Mouse (Mus musculus): ENCODE data around the gene Olfr313. TPM values are rescaled to one million over a fixed set of nuclear protein-coding genes. Genes with fewer than 3 reads are reported as not detected.
"Not testable (repeated sequence)": the region's sequence is repeated elsewhere in the genome, so short reads cannot be mapped to it uniquely, and the experiment has no call there.

Olfr313 gene
- polyA plus RNA-seq, 1 experiment from 2014 or later: not detected

DNA sequence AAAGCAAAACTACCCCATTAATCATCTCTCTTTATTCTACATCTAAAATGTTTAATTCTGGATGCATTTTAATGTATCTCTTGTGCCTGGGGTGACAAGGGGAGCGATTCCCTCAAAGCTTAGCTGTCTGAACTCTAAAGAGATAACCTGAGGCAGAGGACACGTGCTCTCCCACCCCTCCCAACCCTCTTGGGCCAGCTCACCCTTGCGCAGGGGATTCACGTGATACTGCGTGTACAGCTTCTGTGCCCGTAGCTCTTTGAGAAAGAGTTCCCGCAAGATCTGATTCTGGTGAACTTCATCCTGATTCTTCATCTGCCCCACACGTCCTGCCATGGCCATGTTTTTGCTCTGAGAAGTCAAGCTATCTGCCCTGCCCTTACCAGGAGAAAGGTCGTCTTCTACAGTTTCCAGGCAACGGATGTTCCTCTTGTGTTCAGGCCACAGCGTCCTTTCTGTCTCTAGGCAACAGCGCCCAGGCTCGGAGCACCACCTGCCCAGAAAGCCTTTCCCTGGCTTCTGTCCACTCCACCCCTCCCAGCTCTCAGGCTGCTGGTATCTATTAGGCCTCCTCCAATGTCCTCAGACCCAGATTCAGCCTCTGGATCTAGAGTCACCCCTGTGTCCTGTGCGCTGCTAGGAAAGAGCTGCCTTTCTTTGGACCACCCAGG is 13.1 kb upstream of the Olfr313 start, which contains the start of gene Fam183b:
Gene Fam183b (minus strand): TSS at position 403 of the 671 bp plus-strand sequence.
- peaks cover 28% of the 10 kb centered on the region for H3K27me3 ChIP-seq
- in situ Hi-C loops (cut with MboI; ENCODE audit: low pct_unique_long_range_greater_than_20kb): no loop called here
- ChIA-PET CTCF (no interaction called here), POLR2A (no interaction called here)
- TF ChIP-seq CTCF (IDR thresholded peaks at IDR 0.05): no peak
- ATAC-seq: no peak
- no peak for DNase-seq (ENCODE audit: low read depth, low spot score)

DNA sequence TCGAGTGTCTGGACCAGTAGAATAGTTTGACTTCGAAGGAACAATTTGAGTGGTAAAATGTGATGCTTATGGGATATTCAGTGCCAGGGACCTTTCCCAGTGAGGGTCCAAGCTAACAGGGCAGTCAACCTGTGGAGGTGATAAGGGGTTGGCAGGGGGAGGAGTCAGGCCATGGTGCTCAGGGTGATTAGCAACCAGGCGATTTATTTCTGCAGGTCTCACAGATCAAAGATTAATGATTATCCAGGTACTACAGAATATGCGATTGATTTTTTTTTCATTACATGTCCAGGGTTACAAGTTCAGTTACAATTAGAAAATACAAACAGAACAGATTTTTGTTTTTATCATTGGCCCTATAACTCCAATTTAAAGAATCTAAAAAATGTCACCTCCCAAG is 10.9 kb upstream of the Olfr313 start:
- DNase-seq (ENCODE audit: low read depth, low spot score) (no peak), ATAC-seq (no peak)
- in situ Hi-C loops (cut with MboI; ENCODE audit: low pct_unique_long_range_greater_than_20kb): no loop called here
- no peak for TF ChIP-seq CTCF (IDR thresholded peaks at IDR 0.05)
- ChIA-PET POLR2A (no interaction called here), CTCF (no interaction called here)
- H3K27me3 ChIP-seq: peaks cover 25% of the 10 kb centered on the region

- no peak for TF ChIP-seq CTCF (IDR thresholded peaks at IDR 0.05)
- ChIA-PET POLR2A (no interaction called here), CTCF (no interaction called here)
- no peak for ATAC-seq
- peaks cover 27% of the 10 kb centered on the region for H3K27me3 ChIP-seq
- in situ Hi-C loops (cut with MboI; ENCODE audit: low pct_unique_long_range_greater_than_20kb): no loop called here
- DNase-seq (ENCODE audit: low read depth, low spot score): no peak
Measured at GRCm38 (mm10) chr11:58804393-58804792, 10.4 kb upstream of the Olfr313 start.

DNA sequence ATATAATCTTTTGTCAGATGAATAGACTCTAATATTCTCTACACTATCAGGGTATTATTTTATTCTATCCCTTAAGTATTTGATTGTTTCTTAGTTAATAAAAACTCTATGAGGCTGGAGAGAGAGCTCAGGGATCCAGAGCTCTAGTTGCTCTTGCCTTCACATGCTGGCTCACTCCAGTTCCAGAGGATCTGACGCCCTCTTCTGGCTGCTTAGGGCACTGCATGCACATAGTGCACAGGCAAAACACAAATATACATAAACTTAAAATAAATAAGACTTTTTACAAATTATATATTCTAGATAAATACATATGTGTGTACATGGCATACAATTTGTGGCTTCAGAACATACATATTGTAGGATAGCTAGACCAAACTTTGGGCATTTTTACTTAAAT is 2.8 kb upstream of the Olfr313 start:
- POLR2A ChIA-PET: no interaction called here
- in situ Hi-C loops (cut with MboI; ENCODE audit: low pct_unique_long_range_greater_than_20kb): no loop called here
- peak; percentile 56 for TF ChIP-seq CTCF (IDR thresholded peaks at IDR 0.05)

GRCm38 (mm10) chr11:58815676-58816075 is 876 bp downstream of the Olfr313 start:
- CTCF ChIA-PET: no interaction called here
- H3K27me3 ChIP-seq: peaks cover 27% of the 10 kb centered on the region
- TF ChIP-seq CTCF (IDR thresholded peaks at IDR 0.05): no peak
- no peak for ATAC-seq
- POLR2A ChIA-PET: no interaction called here
- no peak for DNase-seq (ENCODE audit: low read depth, low spot score)
- in situ Hi-C loops (cut with MboI; ENCODE audit: low pct_unique_long_range_greater_than_20kb): no loop called here

More for the DNA sequence above, 2.8 kb upstream of the Olfr313 start:
- ATAC-seq: no peak
- CTCF ChIA-PET: no interaction called here
- no peak for DNase-seq (ENCODE audit: low read depth, low spot score)
- H3K27me3 ChIP-seq: peaks cover 27% of the 10 kb centered on the region

GRCm38 (mm10) chr11:58828937-58829336 is 14.1 kb downstream of the Olfr313 start, which contains the start of gene Olfr312:
TSS of gene Olfr312 (plus strand) at chr11:58829237.
- CTCF ChIA-PET; in situ Hi-C loops (cut with MboI; ENCODE audit: low pct_unique_long_range_greater_than_20kb); H3K27me3 ChIP-seq; DNase-seq (ENCODE audit: low read depth, low spot score); ATAC-seq; POLR2A ChIA-PET: not testable (repeated sequence)

GRCm38 (mm10) chr11:58829764-58830163 is 15.0 kb downstream of the Olfr313 start:
- DNase-seq (ENCODE audit: low read depth, low spot score) (no peak), ATAC-seq (no peak)
- no peak for TF ChIP-seq CTCF (IDR thresholded peaks at IDR 0.05)
- peaks cover 14% of the 10 kb centered on the region for H3K27me3 ChIP-seq
- CTCF ChIA-PET: no interaction called here
- POLR2A ChIA-PET: no interaction called here
- in situ Hi-C loops (cut with MboI; ENCODE audit: low pct_unique_long_range_greater_than_20kb): no loop called here

DNA sequence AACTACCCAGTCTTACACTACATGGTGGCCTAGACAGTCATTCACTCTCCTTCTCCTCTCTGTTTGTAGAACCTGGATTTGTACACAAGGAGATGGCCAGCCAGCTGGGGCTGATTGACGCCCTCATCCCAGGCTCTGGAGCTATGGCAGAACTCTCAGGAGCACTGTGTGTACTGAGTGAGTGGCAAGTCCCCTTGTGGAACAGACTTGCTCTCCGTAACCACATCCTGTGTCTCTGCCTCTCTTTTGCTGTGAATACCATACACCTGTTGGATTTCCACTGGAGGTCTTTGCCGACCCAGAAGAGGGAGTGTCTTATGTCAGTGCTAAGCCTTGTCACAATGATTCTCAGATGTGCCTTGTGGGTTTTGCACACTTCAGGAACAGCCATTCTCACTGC is 17.7 kb downstream of the Olfr313 start:
- POLR2A ChIA-PET, CTCF ChIA-PET: not testable (repeated sequence)

DNA sequence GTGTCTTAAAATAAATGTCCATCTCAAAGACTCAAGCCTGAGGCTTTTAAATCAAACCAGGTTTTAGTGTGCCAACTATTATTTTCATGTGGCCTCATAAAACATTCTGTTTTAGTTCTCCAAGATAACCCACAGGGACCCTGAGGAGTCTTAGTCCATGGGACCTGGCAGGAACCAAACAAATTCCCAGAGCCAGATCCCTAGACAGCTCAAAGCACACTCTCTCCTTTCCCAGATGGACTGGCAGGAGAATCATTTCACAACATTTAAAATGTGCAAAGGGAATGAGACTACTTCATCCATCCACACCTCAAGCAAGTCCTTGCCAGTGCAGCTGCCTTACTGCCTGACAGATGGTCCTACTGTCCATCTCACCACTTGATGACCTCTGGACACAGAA is 24.2 kb downstream of the Olfr313 start, which contains the start of gene Olfr311:
Gene Olfr311 (plus strand): TSS at position 301 of the 400 bp plus-strand sequence.
- peaks cover 56% of the 10 kb centered on the region for H3K27me3 ChIP-seq
- in situ Hi-C loops (cut with MboI; ENCODE audit: low pct_unique_long_range_greater_than_20kb); ATAC-seq; DNase-seq (ENCODE audit: low read depth, low spot score); CTCF ChIA-PET; POLR2A ChIA-PET: not testable (repeated sequence)

More for the DNA sequence above, 17.7 kb downstream of the Olfr313 start:
- ATAC-seq; DNase-seq (ENCODE audit: low read depth, low spot score); in situ Hi-C loops (cut with MboI; ENCODE audit: low pct_unique_long_range_greater_than_20kb): not testable (repeated sequence)
- H3K27me3 ChIP-seq: peaks cover 31% of the 10 kb centered on the region

DNA sequence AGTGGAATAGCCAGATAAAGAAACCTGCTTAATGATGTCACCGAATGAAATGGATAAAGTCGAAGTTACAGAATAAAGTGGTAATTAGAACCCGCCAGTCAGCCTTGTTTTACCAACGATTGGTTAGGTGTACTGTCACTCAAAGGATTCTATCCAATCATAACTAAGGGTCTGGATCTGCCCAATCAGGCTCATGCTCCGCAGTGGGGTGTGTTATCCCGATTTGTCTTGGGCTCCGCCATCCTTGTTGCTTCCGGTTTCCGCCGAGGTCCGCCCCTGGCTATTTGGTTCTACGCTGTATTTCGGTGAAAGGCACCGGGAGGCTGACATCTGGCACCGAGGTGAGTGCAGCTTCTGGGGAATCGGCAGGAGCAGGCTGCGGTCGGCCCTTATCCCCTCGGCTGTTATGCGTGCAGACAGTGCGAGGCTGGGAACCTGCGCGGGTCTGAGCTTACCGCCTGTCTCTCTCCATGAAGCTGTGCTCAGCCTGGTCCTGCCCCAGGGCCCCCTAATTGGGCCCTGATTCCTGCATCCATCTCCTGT is 32.2 kb downstream of the Olfr313 start, which contains the start of gene Gm12258:
Gene Gm12258 (plus strand): TSS at position 240 of the 543 bp plus-strand sequence.
- ATAC-seq: peak; percentile 100
- H3K27me3 ChIP-seq: peaks cover 9% of the 10 kb centered on the region
- in situ Hi-C loops (cut with MboI; ENCODE audit: low pct_unique_long_range_greater_than_20kb): no loop called here
- CTCF ChIA-PET: no interaction called here
- no peak for TF ChIP-seq CTCF (IDR thresholded peaks at IDR 0.05)
- POLR2A ChIA-PET: no interaction called here
- DNase-seq (ENCODE audit: low read depth, low spot score): peak; percentile 98

DNA sequence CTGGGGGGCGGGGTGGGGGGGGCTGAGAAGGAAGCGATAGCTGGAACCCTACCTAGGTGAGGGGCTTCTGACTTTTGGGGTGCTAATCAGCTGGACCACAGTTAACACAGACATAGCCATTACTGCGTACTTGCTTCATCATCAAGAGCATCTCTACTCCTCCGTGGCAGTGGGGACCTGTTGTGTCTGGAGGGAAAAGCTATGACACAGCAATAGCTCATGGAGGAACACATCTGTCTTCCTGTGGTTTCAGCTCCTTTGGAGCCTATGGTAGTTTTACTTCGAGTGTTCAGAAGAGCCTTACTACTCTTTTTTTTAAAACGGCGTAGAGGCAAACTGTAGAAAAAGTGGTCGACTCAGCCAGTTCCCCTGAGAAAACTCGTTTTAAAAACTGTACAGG is 32.8 kb downstream of the Olfr313 start:
- H3K27me3 ChIP-seq: peaks cover 9% of the 10 kb centered on the region
- POLR2A ChIA-PET: no interaction called here
- CTCF ChIA-PET: no interaction called here
- in situ Hi-C loops (cut with MboI; ENCODE audit: low pct_unique_long_range_greater_than_20kb): no loop called here
- no peak for TF ChIP-seq CTCF (IDR thresholded peaks at IDR 0.05)
- no peak for ATAC-seq
- DNase-seq (ENCODE audit: low read depth, low spot score): no peak

All from Patski (cell line).